Mouse (Mus musculus) spleen, adult 2 months (tissue): ENCODE results near the gene Crtac1. TPM values are rescaled to one million over a fixed set of nuclear protein-coding genes. Genes with fewer than 3 reads are reported as not detected.

Experiments used
- DNase-seq, 2 experiments: peaks; one replicate each; pipeline versions ENCODE4 v3.0.0 to v3.0.0-alpha.2; 2012 to 2021; ENCODE audit warnings: low spot score in 2 of 2, low read depth in 1 of 2
- H3K27ac ChIP-seq: fragments of 200-500 bp; 2 replicates; pipeline ENCODE4 v1.5.1; 2012; ENCODE audit warnings: low read length, inconsistent platforms; ENCODE audit not compliant: insufficient read depth
- H3K27me3 ChIP-seq: fragments of 200-500 bp; 2 replicates; pipeline ENCODE4 v1.6.1; 2012; ENCODE audit warnings: mild to moderate bottlenecking, moderate library complexity, low read length, inconsistent platforms; ENCODE audit not compliant: control insufficient read depth, insufficient read depth
- H3K36me3 ChIP-seq: fragments of 200-500 bp; 2 replicates; pipeline ENCODE4 v1.6.1; 2012; ENCODE audit warnings: mild to moderate bottlenecking, low read length, inconsistent platforms; ENCODE audit not compliant: control insufficient read depth, insufficient read depth
- H3K4me1 ChIP-seq: fragments of 200-500 bp; 2 replicates; pipeline ENCODE4 v1.6.1; 2011; ENCODE audit warnings: inconsistent platforms; ENCODE audit not compliant: control insufficient read depth, insufficient read depth, insufficient read length
- H3K4me3 ChIP-seq: fragments of 200-500 bp; 2 replicates; pipeline ENCODE4 v1.5.1; 2011; ENCODE audit warnings: mild to moderate bottlenecking, inconsistent platforms; ENCODE audit not compliant: insufficient read depth, insufficient read length; ENCODE audit errors: extremely low read depth
- CTCF ChIP-seq: fragments of 200-500 bp; IDR thresholded peaks from 2 replicates; pipeline ENCODE4 v1.5.1; 2011; ENCODE audit warnings: mild to moderate bottlenecking, inconsistent platforms; ENCODE audit not compliant: insufficient read depth, insufficient read length, insufficient replicate concordance; ENCODE audit errors: extremely low read depth
- POLR2A ChIP-seq: fragments of 200-500 bp; IDR thresholded peaks from 2 replicates; pipeline ENCODE4 v1.6.1; 2011; ENCODE audit warnings: low read depth, low read length, inconsistent platforms
- WGBS: fragments of 180-500 bp; shearing (Covaris S2); methylation state at CpG from one replicate; pipeline ENCODE4 v1.1.7; 2018; 5-methylcytosine and 5-hydroxymethylcytosine counted together
- polyA plus RNA-seq: library from polyadenylated mRNA; depleted of rRNA; stranded (reverse); fragments of >200 nt; gene quantifications from 2 replicates; pipeline ENCODE4 v1.2.3, GENCODE M21; 2012

Gene Crtac1
- polyA plus RNA-seq, 1 experiment: not detected

GRCm38 (mm10) chr19:42308931-42309330 lies 122.7 kb downstream of the Crtac1 start:
- H3K36me3 ChIP-seq: no peaks in the 10 kb centered on the region
- H3K27ac ChIP-seq: no peak overlapping the region

DNA sequence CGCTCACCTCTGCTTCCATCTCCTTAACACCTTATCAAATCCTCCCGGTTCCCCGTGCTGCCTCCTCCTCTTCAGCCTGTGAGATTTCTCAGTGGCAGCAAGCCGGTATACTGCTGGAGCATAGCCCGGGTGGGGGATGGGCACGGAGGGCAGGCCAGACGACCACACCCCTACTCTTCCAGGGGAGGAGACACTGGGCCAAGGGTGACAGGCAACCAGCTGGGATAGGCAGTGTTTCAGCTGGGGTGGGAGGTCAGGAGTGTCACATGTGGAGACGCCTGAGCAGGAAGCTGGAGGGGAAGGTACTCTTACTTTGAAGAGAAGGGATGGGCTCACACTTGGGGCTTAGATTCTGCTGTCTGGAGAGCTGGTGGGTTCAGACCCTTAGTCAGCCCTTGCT lies 124.6 kb downstream of the Crtac1 start:
- Histone ChIP-seq H3K27ac (no peak overlapping the region), H3K4me3 (no peak overlapping the region)

More at GRCm38 (mm10) chr19:42308931-42309330, 122.7 kb downstream of the Crtac1 start:
- H3K27me3 ChIP-seq: no peaks in the 10 kb centered on the region
- no peaks in the 10 kb centered on the region; the same call in 1 of the 2 replicates for H3K4me1 ChIP-seq
- WGBS: 25% methylated on average over 12 of the region's 12 CpGs
- DNase-seq: no peak
- no peak for TF ChIP-seq POLR2A
- TF ChIP-seq CTCF: no peak
- no peak overlapping the region for H3K4me3 ChIP-seq

DNA sequence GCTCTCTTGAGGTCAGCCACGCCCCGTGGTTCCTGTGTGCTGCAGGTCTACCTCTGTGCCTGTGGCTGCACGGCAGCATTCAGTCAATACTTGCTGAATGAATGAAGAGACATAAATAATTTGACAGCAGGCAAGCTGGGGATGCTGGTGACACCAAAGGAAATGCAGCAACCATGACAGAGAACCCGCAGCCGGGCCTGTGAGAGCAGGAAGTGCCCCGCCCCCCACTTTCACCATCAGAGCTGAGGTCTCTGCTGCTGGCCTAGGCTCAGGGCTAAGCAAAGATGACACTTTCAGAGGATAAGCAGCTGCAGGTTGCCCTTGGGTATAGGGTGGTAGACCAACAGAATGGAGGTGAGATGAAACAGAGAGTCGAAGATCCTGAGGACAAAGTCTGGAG lies 125.4 kb downstream of the Crtac1 start:
- no peak for TF ChIP-seq POLR2A
- no peaks in the 10 kb centered on the region for H3K27me3 ChIP-seq
- H3K4me3 ChIP-seq: no peak overlapping the region
- H3K27ac ChIP-seq: no peak overlapping the region
- H3K4me1 ChIP-seq: no peaks in the 10 kb centered on the region; the same call in 1 of the 2 replicates
- 9% methylated on average over 7 of the region's 7 CpGs for WGBS
- H3K36me3 ChIP-seq: no peaks in the 10 kb centered on the region
- DNase-seq: peak in 1 of 2 experiments; percentile 17

More for the DNA sequence above, 124.6 kb downstream of the Crtac1 start:
- H3K27me3 ChIP-seq: no peaks in the 10 kb centered on the region
- WGBS: 18% methylated on average over 8 of the region's 8 CpGs
- TF ChIP-seq POLR2A (no peak), CTCF (no peak)
- no peaks in the 10 kb centered on the region; the same call in 1 of the 2 replicates for H3K4me1 ChIP-seq
- no peaks in the 10 kb centered on the region for H3K36me3 ChIP-seq
- DNase-seq: no peak

DNA sequence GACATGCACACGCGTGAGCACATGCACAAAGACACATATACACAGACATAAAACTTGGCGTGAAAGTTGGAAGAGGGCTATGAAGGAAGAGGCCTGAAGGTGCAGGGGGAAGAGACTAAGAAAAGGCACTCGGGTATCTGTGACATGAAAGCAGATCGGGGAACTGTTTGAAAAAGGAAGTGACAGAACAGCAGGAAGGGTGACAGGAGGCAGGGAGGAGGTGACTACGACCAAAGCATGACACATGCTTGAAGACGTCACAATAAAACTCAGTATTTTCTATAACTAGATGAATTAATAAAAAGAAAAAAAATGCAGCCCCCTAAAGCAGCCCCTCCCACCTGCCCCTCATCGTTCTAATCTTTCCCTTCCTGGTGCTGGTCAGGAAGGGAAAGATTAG lies 125.8 kb downstream of the Crtac1 start:
- TF ChIP-seq CTCF (no peak), POLR2A (no peak)
- Histone ChIP-seq H3K36me3 (no peaks in the 10 kb centered on the region), H3K4me3 (no peak overlapping the region), H3K27me3 (no peaks in the 10 kb centered on the region), H3K27ac (no peak overlapping the region), H3K4me1 (no peaks in the 10 kb centered on the region; the same call in 1 of the 2 replicates)
- WGBS: 30% methylated on average over 8 of the region's 8 CpGs
- DNase-seq: no peak

- no peaks in the 10 kb centered on the region for H3K27me3 ChIP-seq
- WGBS: 96% methylated on average over 13 of the region's 13 CpGs
- TF ChIP-seq CTCF: no peak
- TF ChIP-seq POLR2A: no peak
- H3K36me3 ChIP-seq: no peaks in the 10 kb centered on the region
- no peak overlapping the region for H3K4me3 ChIP-seq
- no peak for DNase-seq
- H3K27ac ChIP-seq: no peak overlapping the region
- H3K4me1 ChIP-seq: no peaks in the 10 kb centered on the region; the same call in 1 of the 2 replicates
Measured at GRCm38 (mm10) chr19:42304506-42304905, 127.1 kb downstream of the Crtac1 start.

GRCm38 (mm10) chr19:42303210-42303813 lies 128.3 kb downstream of the Crtac1 start:
- Histone ChIP-seq H3K4me3 (no peak overlapping the region), H3K27me3 (no peaks in the 10 kb centered on the region), H3K36me3 (no peaks in the 10 kb centered on the region), H3K27ac (no peak overlapping the region), H3K4me1 (no peaks in the 10 kb centered on the region; the same call in 1 of the 2 replicates)
- no peak for DNase-seq
- WGBS: 84% methylated on average over 12 of the region's 12 CpGs
- no peak for TF ChIP-seq POLR2A

- TF ChIP-seq CTCF (no peak), POLR2A (no peak)
- Histone ChIP-seq H3K27me3 (no peaks in the 10 kb centered on the region; the same call in 1 of the 2 replicates), H3K4me1 (no peaks in the 10 kb centered on the region; the same call in 1 of the 2 replicates), H3K4me3 (no peak overlapping the region), H3K27ac (no peak overlapping the region), H3K36me3 (no peaks in the 10 kb centered on the region)
- DNase-seq: no peak
- 93% methylated on average over 6 of the region's 6 CpGs for WGBS
Measured at GRCm38 (mm10) chr19:42293216-42293615, 138.4 kb downstream of the Crtac1 start.

DNA sequence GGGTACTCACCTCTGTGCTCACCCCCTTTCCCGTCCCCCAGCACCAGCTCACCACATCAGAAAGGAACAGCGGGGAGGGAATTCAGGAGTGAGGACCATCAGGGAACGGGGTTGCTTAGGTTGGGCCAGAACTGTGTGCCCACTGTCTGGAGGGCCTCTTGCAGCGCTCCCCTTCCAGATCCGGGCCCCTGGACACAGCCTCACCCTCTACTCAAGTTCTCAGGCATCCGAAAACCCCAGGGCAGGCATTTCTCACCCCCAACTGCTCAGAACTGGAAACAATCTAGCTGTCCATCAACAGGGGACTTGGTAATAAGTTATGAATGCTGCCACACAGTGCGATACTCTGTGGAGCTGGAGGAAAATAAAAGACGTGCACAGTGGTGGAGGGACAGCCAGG lies 139.5 kb downstream of the Crtac1 start:
- no peak for TF ChIP-seq CTCF
- TF ChIP-seq POLR2A: no peak
- WGBS: 75% methylated on average over 8 of the region's 8 CpGs

More for the DNA sequence above, 139.5 kb downstream of the Crtac1 start:
- Histone ChIP-seq H3K36me3 (no peaks in the 10 kb centered on the region), H3K4me1 (no peaks in the 10 kb centered on the region; the same call in 1 of the 2 replicates), H3K27ac (no peak overlapping the region), H3K27me3 (no peaks in the 10 kb centered on the region; the same call in 1 of the 2 replicates), H3K4me3 (no peak overlapping the region)
- no peak for DNase-seq
